Mouse (Mus musculus): ENCODE data around the gene Add1.
"Not testable (repeated sequence)": the region's sequence is repeated elsewhere in the genome, so short reads cannot be mapped to it uniquely, and the experiment has no call there.

The Add1 gene

DNA sequence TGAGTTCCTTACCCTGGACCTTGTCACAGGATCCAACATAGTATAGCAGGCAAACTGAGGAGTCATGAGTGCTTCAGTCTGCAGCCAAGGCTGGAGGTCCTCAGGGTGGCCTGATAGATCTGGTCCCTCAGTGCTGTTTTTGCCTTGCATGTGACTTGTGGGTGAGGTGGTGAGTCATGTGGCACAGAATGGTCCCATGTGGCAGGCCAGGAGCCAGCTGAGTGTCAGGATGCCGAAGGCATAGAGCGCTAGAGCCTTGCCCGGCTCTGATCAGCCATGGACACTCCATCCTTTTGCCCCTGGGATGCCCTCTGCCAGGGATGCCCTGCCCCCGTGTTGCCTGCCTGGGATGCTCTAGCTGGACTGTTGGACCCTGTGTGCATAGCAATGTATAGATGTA is 21.6 kb upstream of the Add1 start:
- DNase-seq, result no peak

DNA sequence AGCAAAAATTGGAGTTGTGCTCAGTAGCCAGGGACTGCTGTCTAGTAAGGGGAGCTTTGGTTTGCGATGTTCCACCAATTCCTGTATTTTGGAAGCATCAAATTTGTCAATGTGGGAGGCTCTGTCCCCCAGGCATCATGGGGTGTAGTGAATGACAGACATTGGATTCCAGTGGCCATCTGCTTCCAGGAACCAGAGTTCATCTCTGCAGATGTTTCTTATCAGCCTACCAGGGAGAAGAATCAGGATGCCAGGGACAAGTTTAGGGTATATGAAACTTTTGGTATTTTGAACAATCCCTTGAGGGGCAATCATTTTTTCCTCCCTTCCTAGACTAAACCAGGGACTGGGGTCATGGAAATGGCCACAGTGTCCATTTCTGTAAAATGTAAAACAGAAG is 9.6 kb upstream of the Add1 start:
- DNase-seq, result no peak

DNA sequence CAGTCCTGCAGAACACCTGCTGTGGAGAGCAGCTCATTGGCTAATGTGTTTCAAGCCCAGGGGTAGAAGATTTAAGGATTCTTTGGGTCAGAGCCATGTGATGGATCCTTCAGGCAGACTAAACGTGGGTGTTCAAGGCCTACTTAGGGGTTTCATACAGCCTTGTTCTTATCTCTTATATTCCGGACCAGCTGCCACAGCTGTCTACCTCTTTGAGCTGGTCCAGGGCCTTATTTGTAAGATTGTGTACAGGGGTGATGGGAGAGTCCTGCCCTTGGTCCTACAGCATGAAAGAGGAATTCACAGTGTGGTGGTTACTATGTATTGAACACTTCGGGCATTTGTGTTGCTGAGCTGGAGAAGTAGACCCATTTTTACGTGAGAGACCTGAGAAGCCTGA is 9.2 kb upstream of the Add1 start:
- no peak for DNase-seq

DNA sequence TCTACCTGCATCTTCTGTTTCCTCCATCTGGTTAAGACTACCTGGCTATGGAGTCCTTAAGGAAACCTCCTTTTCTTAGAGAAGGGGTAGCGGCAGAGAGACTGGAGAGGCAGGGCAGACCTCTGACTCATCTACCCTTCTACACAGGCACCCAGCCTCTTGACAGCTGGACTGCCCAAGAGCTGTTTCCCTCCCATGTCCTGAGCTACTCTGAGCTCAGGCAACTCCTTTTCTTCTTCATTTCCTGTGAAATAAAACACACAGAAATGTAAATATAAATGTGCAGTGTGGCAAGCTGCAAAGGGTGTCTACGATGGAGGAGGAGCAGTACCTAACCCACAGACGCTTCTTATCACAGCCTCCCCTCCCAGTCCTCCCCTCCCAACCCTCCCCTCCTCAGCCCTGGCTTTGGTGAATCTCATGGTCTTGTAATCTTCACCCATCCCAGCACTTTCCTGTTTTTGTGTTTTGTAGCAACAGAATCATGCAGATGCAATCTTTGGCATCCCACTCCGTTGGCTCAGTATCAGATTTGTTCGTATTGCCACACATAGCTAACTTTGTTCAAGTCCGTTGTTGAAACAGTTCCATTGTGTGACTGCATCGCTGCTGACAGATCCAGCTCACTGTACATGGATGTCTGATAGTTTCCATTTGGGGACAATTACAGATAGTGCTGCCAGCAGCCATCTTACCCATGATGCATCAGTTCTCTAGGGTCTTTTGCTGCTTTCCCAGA is 7.8 kb upstream of the Add1 start:
- DNase-seq, result no peak

DNA sequence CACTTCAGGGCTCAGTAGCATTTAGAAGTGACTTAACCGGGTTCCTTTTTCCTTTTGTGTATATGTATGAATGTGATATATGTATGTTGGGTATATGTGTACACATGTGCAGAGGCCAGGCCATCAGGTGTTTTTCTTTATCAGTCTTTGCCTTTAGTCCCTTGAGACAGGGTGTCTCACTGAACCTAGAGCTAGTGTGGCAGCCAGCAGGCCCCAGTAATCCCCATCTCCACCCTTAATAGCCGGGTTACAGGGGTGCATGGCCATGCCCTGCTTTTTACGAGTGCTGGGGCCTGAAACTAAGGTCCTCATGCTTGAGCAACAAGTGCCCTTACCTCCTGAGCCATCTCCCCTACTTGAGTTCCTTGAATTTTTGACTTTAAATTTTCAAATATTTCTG is 1.9 kb upstream of the Add1 start:
- no peak for DNase-seq

DNA sequence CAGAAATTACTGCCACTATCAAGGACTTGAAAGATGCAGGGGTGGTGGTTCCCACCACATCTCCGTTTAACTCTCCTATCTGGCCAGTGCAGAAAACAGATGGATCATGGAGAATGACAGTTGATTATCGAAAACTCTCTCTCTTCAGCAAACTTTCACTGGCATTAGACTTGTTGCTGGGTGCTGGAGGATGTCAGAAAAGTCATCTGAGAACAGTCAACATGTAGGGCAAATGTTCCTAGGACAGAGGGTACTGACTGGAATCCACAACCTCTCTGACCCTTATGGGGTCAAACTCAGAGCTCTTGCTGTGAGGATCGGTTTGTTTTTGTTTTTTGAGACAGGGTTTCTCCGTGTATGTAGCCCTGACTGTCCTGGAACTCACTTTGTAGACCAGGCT is 896 bp upstream of the Add1 start:
- DNase-seq, result not testable (repeated sequence)

DNA sequence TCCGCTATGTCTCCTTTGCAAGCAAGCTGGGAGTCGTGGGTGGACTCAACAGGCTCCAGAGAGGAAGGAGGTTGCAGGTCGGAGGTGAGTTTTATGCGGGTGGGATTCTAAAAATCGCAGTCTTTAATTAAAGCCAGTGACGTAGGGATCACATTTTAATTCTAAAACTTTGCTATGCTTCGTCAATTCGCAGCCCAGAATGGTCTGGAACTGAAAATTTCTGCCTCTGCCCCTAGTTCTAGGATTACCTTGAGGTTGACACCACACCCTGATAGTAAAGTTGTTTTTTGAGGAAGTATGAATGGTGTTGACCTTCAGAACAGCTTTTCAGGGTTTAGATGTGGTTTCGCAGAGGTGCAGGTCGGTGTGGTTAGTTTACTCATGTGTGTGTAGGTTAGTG is 1.3 kb downstream of the Add1 start:
- DNase-seq, result no peak

DNA sequence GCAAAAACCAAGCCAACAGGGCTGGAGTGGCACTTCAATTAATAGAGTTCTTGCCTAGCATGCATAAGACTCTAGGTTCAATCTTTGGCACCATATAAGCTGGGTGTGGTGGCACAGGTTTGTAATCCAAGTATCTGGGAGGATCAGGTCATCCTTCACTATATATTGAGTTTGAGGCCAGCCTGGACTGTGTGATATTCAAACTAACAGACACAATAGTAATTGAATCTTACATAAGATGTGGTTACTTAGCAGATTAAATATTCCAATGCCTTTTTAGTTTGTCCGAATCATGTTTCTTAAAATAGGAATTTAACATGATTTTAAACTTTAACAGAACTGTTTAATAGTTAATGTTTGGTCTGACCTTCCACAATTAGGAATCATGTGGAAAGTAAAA is 2.8 kb downstream of the Add1 start:
- no peak for DNase-seq

DNA sequence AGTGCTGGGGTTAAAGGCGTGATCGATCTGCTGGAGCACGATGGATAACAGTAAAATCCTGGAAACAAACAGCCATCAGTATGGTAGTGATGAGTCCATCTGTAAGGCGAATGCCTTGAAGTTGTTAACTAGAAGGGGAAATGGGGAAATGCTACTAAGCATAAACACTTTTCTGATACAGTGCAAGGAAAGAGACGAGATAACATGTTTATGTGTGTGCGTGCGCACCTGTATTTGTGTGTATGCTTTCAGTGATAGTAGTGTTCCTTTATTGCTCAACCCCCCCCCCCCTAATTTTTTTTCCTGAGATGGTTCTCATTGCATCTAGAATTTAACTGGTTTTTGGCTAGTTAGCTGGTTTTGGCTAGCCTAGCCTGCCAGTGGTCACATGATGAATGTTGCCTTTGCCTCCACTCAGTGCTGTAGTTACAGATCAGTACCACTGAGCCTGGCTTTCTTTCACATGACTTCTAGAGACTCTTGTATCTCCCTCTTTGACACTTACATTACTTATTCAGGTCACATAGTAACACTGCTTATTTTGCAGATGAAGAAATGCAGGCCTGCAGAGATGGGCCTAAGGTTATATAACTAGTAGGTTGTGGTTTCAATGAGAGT is 4.7 kb downstream of the Add1 start:
- DNase-seq, result no peak

DNA sequence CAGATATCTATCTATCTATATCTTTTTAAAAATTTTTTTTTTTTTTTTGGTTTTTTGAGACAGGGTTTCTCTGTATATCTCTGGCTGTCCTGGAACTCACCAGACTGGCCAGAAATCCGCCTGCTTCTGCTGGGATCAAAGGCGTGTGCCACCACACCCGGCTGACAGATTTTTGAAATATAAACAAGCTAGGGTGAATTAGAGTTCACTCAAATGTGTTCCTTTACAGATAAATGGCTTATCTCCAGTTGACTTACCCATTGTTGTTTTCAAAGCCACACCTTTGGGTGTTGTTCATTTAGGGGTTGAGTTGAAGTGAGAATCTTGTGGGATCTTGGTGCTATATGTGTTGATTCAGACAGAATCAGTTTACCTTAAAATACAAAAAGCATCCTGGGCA is 5.9 kb downstream of the Add1 start:
- DNase-seq, result no peak

DNA sequence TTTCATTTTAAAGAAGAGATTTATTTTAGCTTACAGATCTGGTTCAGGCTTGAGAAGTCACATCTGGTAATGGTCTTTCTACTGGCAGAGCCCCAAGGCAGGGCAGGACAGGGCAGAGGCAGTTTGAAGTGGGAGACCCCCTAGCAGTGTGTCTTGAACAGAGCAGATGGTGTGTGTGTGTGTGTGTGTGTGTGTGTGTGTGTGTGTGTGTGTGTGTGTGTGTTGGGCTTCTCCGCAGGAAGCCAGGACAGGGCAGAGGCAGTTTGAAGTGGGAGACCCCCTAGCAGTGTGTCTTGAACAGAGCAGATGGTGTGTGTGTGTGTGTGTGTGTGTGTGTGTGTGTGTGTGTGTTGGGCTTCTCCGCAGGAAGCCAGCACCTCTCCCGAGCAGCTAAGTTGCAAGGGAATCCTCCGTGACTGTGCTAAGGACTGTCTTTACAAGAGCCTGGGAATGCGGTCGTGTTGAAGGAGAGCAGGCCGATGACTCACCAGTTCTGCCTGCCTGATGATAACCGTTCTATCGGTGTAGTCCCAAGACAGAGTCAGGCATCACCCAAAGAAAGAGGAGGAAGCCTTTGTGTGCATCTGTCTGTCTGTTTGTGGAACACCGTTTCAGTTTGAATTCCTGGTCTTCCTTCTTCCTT is 8.3 kb downstream of the Add1 start:
- not testable (repeated sequence) for DNase-seq

DNA sequence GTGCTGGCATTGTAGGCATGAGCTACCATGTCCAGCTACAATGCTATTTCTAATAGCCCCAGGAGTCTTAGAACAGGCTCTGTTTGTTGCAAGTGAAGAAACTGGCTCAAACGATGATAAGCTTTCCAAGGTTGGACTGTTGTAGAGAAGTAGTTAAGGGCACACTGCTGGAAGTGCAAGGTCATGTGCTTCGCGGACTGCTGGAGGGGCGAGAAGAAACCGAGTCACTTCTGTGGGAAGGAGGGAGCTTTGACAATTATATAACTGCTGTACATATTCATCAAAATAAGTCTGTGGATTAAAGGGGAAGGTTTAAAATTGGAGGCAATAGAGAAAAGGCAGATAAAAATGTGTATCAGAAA is 8.8 kb downstream of the Add1 start:
- no peak for DNase-seq

DNA sequence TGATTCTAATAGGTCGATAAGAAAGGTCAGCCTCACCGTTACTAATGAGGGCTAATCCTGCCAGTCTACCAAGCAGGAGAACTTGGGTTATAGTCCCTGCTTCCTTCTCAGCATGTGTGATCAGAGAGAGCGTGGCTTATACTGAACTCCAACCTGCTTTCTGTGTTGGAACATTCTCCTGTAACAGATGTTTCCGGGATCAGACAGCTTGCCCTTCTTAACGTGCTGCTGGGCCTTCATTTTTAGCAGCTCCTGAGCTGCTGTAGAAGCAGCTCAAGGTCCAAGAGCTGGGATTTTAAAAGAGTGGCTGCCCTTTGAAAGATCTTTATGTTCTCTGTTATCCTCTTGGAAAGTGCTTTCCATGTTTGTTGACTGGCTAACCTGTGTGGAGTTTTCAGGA is 11.8 kb downstream of the Add1 start:
- no peak for DNase-seq

DNA sequence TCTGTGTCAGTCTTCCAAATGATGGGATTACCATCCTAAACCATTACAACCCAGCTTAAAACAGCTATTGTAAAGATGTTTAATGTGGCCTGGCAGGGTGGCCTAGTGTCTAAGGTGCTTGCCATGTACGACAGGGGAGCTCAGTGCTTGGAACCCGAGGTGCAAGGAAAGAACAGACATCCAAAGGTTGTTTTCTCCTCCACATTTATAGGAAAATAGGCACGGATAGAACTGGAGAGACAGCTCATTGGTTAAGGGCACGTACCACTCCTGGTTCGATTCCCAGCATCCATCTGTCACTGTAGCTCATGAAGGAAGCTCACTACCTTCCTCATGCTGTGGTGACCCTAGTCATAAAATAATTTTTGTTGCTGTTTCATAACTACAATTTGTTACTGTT is 14.4 kb downstream of the Add1 start:
- DNase-seq, result no peak

DNA sequence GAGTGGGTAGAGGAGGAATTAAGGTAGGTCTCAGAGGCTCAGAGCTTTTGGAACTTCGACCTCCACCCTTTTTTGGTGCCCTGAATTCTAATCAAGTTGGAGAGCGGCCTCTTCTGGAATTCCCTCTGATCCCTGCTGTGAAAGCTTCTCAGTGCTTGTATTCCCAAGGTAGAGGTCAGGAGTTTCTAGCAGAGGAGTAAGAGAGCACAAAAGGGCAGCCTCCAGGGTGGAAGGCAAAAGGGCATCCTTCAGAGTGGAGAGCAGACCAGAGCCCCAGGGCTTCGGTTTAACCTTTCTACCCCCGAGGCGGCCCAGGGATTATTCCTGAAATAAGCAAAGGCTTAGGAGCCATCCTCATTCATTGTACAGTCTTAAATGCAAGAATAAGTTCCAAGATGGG is 16.6 kb downstream of the Add1 start:
- no peak for DNase-seq

DNA sequence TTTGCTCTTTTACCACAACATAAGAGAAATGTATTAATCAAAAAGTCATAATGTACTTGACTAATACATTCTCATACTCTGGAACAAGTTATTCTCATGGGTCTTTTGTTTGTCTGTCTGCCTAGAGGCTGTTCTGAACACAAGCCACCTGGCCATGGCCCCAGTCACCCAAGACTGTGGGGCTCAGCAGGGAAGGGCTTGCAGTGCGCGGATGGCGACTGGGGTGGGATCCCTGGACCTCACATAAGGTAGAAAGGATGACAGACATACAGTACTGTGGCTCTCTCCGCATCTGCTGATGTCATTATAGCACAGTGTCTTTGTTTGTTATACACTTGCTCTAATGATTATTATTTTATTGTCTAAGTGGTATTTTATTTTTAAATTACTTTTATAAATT is 17.2 kb downstream of the Add1 start:
- no peak for DNase-seq

DNA sequence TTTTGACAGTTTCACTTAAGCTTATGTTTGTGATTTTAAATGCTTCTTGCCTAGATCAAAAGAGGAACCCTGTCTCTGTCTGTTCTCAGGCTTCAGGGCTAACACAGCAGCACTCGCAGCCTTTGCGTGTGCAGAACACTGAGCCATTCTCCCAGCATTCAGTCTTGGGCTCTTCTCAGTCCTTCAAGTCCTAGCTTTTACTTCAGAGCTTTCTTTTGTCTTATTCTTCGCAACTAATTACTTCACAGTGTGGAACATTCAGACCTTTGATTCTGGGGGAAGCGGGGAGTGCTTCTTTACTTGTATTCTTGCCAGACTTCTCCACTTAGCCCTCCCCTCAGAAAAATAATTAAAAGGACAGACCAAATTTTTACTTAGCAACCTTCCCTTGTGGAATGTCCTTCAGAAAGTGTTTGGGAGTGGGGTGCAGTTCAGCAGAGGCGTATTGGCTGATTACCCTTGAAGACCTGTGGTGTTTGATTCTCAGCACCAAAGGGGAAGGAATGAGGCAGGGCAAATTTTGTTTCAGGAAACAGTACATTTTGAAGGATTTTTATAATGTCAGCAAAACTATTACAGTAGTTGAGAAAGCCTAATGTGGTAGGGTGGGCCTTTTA is 18.0 kb downstream of the Add1 start:
- no peak for DNase-seq

DNA sequence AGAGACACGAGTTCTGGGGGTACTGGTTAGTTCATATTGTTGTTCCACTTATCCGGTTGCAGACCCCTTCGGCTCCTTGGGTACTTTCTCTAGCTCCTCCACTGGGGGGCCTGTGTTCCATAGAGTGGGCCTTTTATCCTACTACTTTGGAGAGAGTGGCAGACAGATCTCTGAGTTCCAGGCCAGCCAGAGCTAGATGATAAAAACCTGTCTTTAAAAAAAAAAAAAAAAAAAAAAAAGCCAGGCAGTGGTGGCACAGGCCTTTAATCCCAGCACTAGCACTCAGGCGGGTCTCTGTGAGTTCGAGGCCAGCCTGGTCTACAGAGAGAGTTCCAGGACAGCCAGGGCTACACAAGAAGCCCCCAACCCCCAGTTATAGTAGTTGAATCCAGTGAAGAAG is 18.8 kb downstream of the Add1 start:
- not testable (repeated sequence) for DNase-seq

DNA sequence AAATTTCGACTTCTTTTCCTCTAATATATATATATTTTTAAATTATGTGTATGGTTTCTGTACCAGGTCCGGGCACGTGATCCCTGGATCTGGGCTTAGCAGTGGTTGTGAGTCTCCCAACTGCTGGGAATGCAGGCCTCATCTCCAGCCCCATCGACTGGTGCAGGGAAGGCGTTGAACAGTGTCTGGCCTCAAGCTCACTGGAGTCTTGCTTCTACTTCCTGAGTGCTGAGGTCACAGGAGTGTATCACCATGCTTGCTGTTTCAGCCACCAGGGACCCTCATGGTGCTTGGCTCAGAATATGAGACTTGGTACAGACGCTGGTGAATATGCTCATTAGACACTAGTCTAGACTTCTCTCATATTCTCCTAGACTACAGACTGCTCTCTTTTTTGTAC is 19.2 kb downstream of the Add1 start:
- no peak for DNase-seq

DNA sequence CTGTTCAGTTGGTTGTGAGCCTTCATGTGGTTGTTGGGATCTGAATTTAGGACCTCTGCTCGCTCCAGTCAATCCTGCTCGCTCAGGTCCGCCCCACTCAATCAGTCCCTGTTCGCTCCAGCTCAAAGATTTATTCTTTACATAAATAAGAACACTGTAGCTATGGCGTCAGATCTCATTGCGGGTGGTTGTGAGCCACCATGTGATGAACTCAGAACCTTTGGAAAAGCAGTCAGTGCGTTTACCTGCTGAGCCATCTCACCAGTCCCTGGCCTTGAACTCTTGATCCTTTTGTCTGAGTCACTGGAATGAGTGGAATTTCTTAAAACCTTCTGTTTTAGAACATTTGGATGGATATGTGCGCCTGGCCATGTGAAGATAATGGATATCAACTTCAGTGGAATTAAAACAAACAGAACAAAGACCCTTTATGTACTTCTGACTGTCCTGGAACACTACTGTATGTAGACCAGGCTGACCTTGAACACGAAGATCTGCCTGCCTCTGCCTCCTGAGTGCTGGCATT is 19.8 kb downstream of the Add1 start:
- no peak for DNase-seq

DNA sequence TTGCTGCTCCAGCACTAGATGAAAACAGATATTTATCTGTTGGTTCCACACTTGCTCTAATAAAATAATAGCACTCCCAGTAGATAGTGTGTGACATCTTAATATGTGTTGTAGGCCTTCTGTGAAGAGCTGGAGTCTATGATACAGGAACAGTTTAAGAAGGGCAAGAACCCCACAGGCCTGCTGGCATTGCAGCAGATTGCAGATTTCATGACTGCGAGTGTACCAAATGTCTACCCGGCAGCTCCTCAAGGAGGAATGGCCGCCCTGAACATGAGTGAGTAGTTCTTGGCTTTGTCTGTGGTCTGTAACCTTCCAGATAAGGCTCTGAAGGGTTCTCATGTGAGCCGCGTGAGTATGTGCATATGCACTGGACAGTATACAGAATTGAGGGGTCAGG is 31.1 kb downstream of the Add1 start:
- DNase-seq, result no peak

DNA sequence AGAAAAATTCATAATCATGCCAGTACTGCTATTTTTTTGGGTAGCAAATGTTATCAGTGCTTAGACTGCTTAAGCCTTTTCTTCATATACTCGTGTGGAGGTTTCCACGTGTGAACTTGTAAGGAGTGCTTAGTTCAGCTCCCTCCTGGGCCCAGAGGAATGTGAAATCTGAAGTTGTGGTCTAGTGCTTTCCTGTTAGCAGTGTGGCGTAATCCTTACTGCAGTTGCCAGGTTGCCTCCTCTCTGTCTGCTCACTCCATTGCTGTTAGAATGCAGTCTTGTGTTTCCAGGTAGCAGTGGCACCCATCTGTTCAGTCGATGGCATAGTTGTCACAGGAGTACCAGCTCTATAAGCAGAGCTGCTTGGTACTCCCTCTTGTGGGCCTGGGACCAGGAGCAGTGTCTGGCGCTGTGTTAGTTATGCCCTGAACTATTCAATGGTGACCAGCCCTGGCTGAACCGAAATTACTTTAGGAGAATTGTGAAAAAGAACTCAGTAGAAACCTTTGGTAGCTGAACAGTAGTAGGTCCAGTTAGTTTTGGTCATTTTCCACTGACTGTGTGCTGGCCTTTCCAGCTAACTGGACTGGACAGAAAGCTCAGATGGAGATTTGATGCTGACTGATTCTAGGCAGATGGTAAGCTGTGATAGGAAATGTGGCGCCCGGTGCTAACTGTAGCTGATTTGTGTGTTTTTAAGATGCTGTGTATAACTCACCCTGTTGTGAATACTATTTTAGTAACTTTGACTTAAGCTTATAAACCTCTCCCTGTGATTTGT is 33.8 kb downstream of the Add1 start:
- no peak for DNase-seq

DNA sequence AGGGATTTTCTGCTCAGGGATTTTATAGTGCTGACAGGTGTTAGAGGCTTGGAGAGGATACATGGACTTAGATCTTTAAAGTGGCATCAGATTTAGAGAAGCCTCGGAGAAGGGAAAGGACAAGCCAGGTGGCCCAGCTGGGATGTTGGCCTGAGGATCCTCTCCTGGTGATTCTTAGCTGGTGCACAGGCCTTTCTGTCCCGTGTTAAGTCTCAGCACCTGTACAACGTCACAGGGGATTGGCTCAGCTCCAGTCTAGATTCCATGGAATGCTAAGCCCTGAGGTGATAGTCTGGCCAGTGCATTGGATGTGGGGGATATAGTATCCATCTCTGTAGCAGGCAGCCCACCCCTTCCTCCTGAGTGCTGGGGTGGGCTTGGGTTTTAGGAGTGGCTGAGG is 34.8 kb downstream of the Add1 start:
- no peak for DNase-seq

Measured in thymus, adult 18-20 months (tissue).